Mouse (Mus musculus): Measurements from ENCODE around the gene Tmppe. TPM values are rescaled to one million over a fixed set of nuclear protein-coding genes. Genes with fewer than 3 reads are reported as not detected.

The Tmppe gene
- total and polyA plus RNA-seq, 2 experiments: 3.0 to 3.6 TPM

DNA sequence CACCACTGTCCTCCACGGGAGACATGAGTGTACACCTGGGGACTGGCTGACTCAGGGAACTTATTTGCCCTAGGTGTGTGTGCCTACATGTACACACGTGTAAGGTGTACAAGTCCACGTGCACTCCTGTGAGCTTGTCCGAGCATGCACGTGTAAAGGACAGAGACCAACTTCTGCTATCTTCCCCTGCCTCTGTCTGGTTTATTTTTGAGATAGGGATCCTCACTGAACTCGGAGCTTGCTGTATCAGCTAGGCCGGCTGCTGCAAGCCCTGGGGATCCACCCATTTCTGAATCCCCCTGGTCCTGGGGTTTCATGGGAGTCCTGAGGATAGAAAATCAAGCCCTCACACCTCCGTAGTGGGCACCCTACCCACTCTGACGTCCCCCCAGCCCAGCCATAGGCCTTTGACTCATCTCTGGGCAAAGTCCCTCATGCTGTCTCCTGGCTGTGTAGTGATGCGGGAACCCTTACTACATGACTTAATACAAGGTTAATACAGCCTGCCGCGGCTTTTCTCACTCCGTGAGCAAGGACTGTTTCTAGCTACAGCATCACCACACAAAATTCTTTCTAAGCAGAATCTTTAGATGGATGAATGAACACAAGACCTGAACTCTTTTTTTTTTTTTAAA, 48.3 kb downstream of the Tmppe start:
- no peak for DNase-seq (ENCODE audit: extremely low read depth, low read depth, low spot score)
- Histone ChIP-seq H3K79me2 (ENCODE audit: control insufficient read depth, insufficient read depth, low read length) (no peaks in the 10 kb centered on the region), H3K36me3 (ENCODE audit: control insufficient read depth, insufficient read depth, low read length) (no peaks in the 10 kb centered on the region; the same call in 1 of the 2 replicates), H3K9ac (ENCODE audit: low read depth, low read length) (no peak overlapping the region), H3K4me1 (ENCODE audit: control insufficient read depth, insufficient read depth, low read length) (no peaks in the 10 kb centered on the region), H3K4me3 (ENCODE audit: insufficient read depth, low read depth, low read length) (no peak overlapping the region), H3K27me3 (ENCODE audit: control insufficient read depth, insufficient read depth, low read length) (no peaks in the 10 kb centered on the region), H3K27ac (replicated peaks; ENCODE audit: insufficient read depth, low read depth, low read length) (no peak overlapping the region)
- no peak for TF ChIP-seq CTCF (IDR thresholded peaks at IDR 0.05; ENCODE audit: low read depth, low read length)
- no peak for TF ChIP-seq POLR2A (IDR thresholded peaks at IDR 0.05; ENCODE audit: extremely low read depth, insufficient read depth, low read length)
- 94% methylated on average over 13 of the region's 13 CpGs for WGBS

- no peaks in the 10 kb centered on the region for H3K27me3 ChIP-seq (ENCODE audit: control insufficient read depth, insufficient read depth, low read length)
- H3K4me3 ChIP-seq (ENCODE audit: insufficient read depth, low read depth, low read length): no peak overlapping the region
- H3K4me1 ChIP-seq (ENCODE audit: control insufficient read depth, insufficient read depth, low read length): no peaks in the 10 kb centered on the region
- 92% methylated on average over 7 of the region's 7 CpGs for WGBS
- H3K36me3 ChIP-seq (ENCODE audit: control insufficient read depth, insufficient read depth, low read length): peaks cover under 1% of the 10 kb centered on the region; the same call in 1 of the 2 replicates
- DNase-seq (ENCODE audit: extremely low read depth, low read depth, low spot score): no peak
- no peak for TF ChIP-seq POLR2A (IDR thresholded peaks at IDR 0.05; ENCODE audit: extremely low read depth, insufficient read depth, low read length)
- TF ChIP-seq CTCF (IDR thresholded peaks at IDR 0.05; ENCODE audit: low read depth, low read length): no peak
- H3K79me2 ChIP-seq (ENCODE audit: control insufficient read depth, insufficient read depth, low read length): no peaks in the 10 kb centered on the region
- H3K27ac ChIP-seq (replicated peaks; ENCODE audit: insufficient read depth, low read depth, low read length): no peak overlapping the region
- no peak overlapping the region for H3K9ac ChIP-seq (ENCODE audit: low read depth, low read length)
These were observed 50.7 kb downstream of the Tmppe start for GRCm38 (mm10) chr9:114451615-114452014.

GRCm38 (mm10) chr9:114452418-114452817, 51.5 kb downstream of the Tmppe start:
- TF ChIP-seq CTCF (IDR thresholded peaks at IDR 0.05; ENCODE audit: low read depth, low read length) (no peak), POLR2A (IDR thresholded peaks at IDR 0.05; ENCODE audit: extremely low read depth, insufficient read depth, low read length) (no peak)
- WGBS: 97% methylated on average over 6 of the region's 6 CpGs
- H3K27ac ChIP-seq (replicated peaks; ENCODE audit: insufficient read depth, low read depth, low read length): no peak overlapping the region
- H3K79me2 ChIP-seq (ENCODE audit: control insufficient read depth, insufficient read depth, low read length): no peaks in the 10 kb centered on the region
- no peak for DNase-seq (ENCODE audit: extremely low read depth, low read depth, low spot score)
- no peaks in the 10 kb centered on the region for H3K4me1 ChIP-seq (ENCODE audit: control insufficient read depth, insufficient read depth, low read length)
- H3K27me3 ChIP-seq (ENCODE audit: control insufficient read depth, insufficient read depth, low read length): no peaks in the 10 kb centered on the region
- H3K36me3 ChIP-seq (ENCODE audit: control insufficient read depth, insufficient read depth, low read length): peaks cover 7% of the 10 kb centered on the region; the same call in 1 of the 2 replicates
- H3K4me3 ChIP-seq (ENCODE audit: insufficient read depth, low read depth, low read length): no peak overlapping the region
- no peak overlapping the region for H3K9ac ChIP-seq (ENCODE audit: low read depth, low read length)

DNA sequence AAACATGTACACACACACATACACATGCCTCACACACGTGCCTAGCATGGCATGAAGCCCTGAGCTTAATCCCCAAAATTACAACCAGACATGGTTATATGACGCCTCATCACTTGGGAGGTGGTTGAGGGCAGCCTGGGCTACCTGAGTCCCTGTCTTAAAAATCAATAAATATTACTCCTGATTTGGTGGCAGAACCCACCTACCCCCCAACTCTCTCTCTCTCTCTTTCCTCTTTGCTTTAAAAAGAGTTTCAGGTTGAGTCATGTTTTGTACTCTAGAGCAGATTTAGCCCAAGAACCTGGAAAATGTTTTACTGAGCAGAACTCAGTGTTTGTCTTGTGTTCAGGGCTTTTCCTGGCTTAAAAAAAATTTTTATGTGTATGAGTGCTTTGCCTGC, 54.5 kb downstream of the Tmppe start:
- no peak for DNase-seq (ENCODE audit: extremely low read depth, low read depth, low spot score)
- H3K9ac ChIP-seq (ENCODE audit: low read depth, low read length): no peak overlapping the region
- H3K4me3 ChIP-seq (ENCODE audit: insufficient read depth, low read depth, low read length): no peak overlapping the region
- peaks cover 9% of the 10 kb centered on the region; the same call in 1 of the 2 replicates for H3K36me3 ChIP-seq (ENCODE audit: control insufficient read depth, insufficient read depth, low read length)
- 88% methylated on average over 2 of the region's 2 CpGs for WGBS
- TF ChIP-seq CTCF (IDR thresholded peaks at IDR 0.05; ENCODE audit: low read depth, low read length): no peak
- TF ChIP-seq POLR2A (IDR thresholded peaks at IDR 0.05; ENCODE audit: extremely low read depth, insufficient read depth, low read length): no peak
- no peaks in the 10 kb centered on the region for H3K79me2 ChIP-seq (ENCODE audit: control insufficient read depth, insufficient read depth, low read length)
- no peaks in the 10 kb centered on the region for H3K4me1 ChIP-seq (ENCODE audit: control insufficient read depth, insufficient read depth, low read length)
- H3K27ac ChIP-seq (replicated peaks; ENCODE audit: insufficient read depth, low read depth, low read length): no peak overlapping the region
- no peaks in the 10 kb centered on the region for H3K27me3 ChIP-seq (ENCODE audit: control insufficient read depth, insufficient read depth, low read length)

Other genes starting within 250 kb of the Tmppe start
- gene Bcl2a1c, start 71.0 kb upstream of the Tmppe start, total RNA-seq (2014; rRNA removed): 0.67 TPM in 1 of 2 replicates, not detected in the other
- gene Bcl2a1c, start 71.0 kb upstream of the Tmppe start, polyA plus RNA-seq (2012; rRNA removed): not detected in 2 replicates
- gene Crtap, start 10.4 kb upstream of the Tmppe start, total RNA-seq (2014; rRNA removed): 4.8 and 5.5 TPM in 2 replicates
- 9.6 and 12.7 TPM in 2 replicates for gene Crtap, start 10.4 kb upstream of the Tmppe start, polyA plus RNA-seq (2012; rRNA removed)
- gene Glb1, start within 50 bp of the Tmppe start, total RNA-seq (2014; rRNA removed): 13.2 and 13.6 TPM in 2 replicates
- gene Glb1, start within 50 bp of the Tmppe start, polyA plus RNA-seq (2012; rRNA removed): 14.4 and 16.7 TPM in 2 replicates
- 0.09 and 0.13 TPM in 2 replicates for gene Ccr4, start 103.8 kb downstream of the Tmppe start, total RNA-seq (2014; rRNA removed)
- 0.29 TPM in 1 of 2 replicates, not detected in the other for gene Ccr4, start 103.8 kb downstream of the Tmppe start, polyA plus RNA-seq (2012; rRNA removed)
- not detected in 2 replicates for gene C130032M10Rik, start 114.6 kb downstream of the Tmppe start, total RNA-seq (2014; rRNA removed)
- gene C130032M10Rik, start 114.6 kb downstream of the Tmppe start, polyA plus RNA-seq (2012; rRNA removed): not detected in 2 replicates
- under 0.01 TPM in 1 of 2 replicates, not detected in the other for gene Trim71, start 163.3 kb downstream of the Tmppe start, total RNA-seq (2014; rRNA removed)
- 0.02 TPM in 1 of 2 replicates, not detected in the other for gene Trim71, start 163.3 kb downstream of the Tmppe start, polyA plus RNA-seq (2012; rRNA removed)
- 15.2 and 15.4 TPM in 2 replicates for gene Cnot10, start 239.1 kb downstream of the Tmppe start, total RNA-seq (2014; rRNA removed)
- gene Cnot10, start 239.1 kb downstream of the Tmppe start, polyA plus RNA-seq (2012; rRNA removed): 9.4 and 10.7 TPM in 2 replicates

Data from liver, adult 2 months (tissue).